Mouse (Mus musculus) E14TG2a.4 (cell line): ENCODE measurements around the gene Ick.

Experiments
- H3K27me3 ChIP-seq: 2 replicates; pipeline ENCODE4 v1.6.1; 2014; ENCODE audit warnings: low read length, control low read depth; ENCODE audit not compliant: insufficient read depth
- H3K36me3 ChIP-seq: 2 replicates; pipeline ENCODE4 v1.6.1; 2014; ENCODE audit warnings: low read length, control low read depth; ENCODE audit not compliant: insufficient read depth
- H3K4me1 ChIP-seq: replicated peaks from 2 replicates; pipeline ENCODE4 v1.6.1; 2014; ENCODE audit warnings: low read depth, low read length, control low read depth
- H3K4me3 ChIP-seq: replicated peaks from 2 replicates; pipeline ENCODE4 v1.5.1; 2014; ENCODE audit warnings: mild to moderate bottlenecking, low read length
- H3K9me3 ChIP-seq: 2 replicates; pipeline ENCODE4 v1.6.1; 2014; ENCODE audit warnings: low read length, control low read depth
- CTCF ChIP-seq: conservative IDR thresholded peaks from 2 replicates; pipeline ENCODE4 v1.5.1; 2014; ENCODE audit warnings: low read length
- NANOG ChIP-seq: IDR thresholded peaks from 2 replicates; pipeline ENCODE4 v1.6.1; 2014; ENCODE audit warnings: borderline replicate concordance, low read length, mixed read lengths
- POU5F1 ChIP-seq: IDR thresholded peaks from 2 replicates; pipeline ENCODE4 v1.6.1; 2014; ENCODE audit warnings: low read length, borderline replicate concordance

The Ick gene

DNA sequence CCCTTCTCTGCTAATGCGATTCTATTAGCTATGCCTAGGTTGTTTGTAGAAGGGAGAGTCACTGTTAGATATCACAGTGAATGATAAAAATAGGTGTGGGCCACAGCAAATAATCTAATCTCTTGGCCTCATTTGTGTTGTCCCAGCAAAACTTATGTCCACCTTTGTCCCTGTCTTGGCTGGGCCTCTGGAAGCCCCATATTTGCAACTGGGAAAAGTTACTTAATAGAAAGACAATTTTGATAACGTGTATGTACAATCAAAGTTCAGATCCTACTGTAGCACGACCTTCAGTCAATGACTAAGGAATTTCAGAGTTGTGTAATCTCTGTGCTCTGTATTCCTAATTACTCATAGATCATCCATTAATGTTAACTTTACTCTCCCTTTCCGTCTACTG lies 108.1 kb downstream of the Ick start:
- no peak overlapping the region for H3K4me3 ChIP-seq
- peaks cover 3% of the 10 kb centered on the region; the same call in 1 of the 2 replicates for H3K4me1 ChIP-seq
- peaks cover 3% of the 10 kb centered on the region; the same call in 1 of the 2 replicates for H3K9me3 ChIP-seq
- TF ChIP-seq POU5F1 = no peak
- TF ChIP-seq NANOG = no peak
- TF ChIP-seq CTCF = no peak
- no peaks in the 10 kb centered on the region for H3K27me3 ChIP-seq
- peaks cover under 1% of the 10 kb centered on the region; the same call in 1 of the 2 replicates for H3K36me3 ChIP-seq
